Mouse (Mus musculus) G1E-ER4 (cell line): ENCODE results near the gene Ticam1. TPM values are rescaled to one million over a fixed set of nuclear protein-coding genes. Genes with fewer than 3 reads are reported as not detected.

Experiments used
- GATA1 ChIP-seq: IDR thresholded peaks from one replicate; pipeline ENCODE4 v1.8.0; 2012; ENCODE audit warnings: low read length, inconsistent platforms
- polyA plus RNA-seq: library from polyadenylated mRNA; stranded (reverse); fragments of >175 nt; gene quantifications from 2 replicates; pipeline ENCODE4 v1.2.3, GENCODE M21; 2012

The Ticam1 gene
- polyA plus RNA-seq, 1 experiment: 6.3 TPM

DNA sequence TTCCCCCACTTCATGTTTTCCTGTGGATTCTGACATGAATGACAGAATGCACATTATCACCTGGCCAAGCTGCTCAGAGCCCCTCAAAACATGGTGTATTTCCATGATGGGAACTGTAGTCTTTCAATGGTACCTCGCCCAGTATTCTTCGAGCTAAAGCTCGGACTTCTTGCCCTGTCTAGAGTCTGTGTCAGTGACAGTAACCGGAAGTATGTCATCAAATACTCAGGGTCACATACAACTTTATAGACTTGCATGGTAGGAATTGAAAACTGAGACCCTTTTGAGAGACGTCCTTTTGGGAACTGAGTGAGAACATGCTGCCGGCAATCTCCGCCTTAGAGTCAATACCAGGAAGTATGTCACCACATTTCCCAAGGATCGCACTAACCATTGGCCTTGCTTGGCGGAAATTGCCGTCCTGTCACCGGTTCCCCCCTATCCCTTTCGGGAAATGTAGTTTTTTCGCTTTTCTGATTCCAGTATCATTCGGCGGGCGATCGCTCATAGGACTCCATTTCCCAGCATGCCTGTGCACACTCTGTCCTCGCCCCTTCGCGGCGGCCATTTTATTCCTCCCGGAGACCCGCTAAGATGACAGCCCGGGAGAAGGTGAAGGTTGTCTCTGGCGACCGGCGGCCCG is 20.2 kb downstream of the Ticam1 start, which contains the start of gene Fem1a:
Fem1a (plus strand) TSS at position 572 of the 643 bp plus-strand sequence.
- TF ChIP-seq GATA1: no peak

DNA sequence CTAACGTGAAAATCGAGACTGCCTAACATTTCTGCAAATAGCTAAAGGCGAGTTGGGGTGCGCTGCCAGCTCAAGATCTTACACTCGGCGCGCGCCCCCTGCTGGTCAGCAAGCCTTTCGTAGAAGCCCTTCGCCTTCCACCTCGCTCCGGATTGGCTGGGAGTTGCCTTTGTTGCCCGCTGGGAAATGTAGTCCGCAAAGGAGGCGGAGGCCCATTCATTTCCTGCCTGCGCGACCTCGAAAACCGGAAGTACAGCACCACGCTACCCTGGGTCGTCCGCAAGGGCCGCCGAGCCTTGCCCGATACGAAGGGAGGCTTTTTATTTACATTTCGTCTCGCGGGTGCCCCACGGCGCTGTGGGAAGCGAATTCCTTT is 20.7 kb downstream of the Ticam1 start:
- TF ChIP-seq GATA1: no peak

- no peak for TF ChIP-seq GATA1
Observed at GRCm38 (mm10) chr17:56255429-56255828, 21.2 kb downstream of the Ticam1 start.

- no peak for TF ChIP-seq GATA1
Observed at GRCm38 (mm10) chr17:56254695-56255094, 21.9 kb downstream of the Ticam1 start.

DNA sequence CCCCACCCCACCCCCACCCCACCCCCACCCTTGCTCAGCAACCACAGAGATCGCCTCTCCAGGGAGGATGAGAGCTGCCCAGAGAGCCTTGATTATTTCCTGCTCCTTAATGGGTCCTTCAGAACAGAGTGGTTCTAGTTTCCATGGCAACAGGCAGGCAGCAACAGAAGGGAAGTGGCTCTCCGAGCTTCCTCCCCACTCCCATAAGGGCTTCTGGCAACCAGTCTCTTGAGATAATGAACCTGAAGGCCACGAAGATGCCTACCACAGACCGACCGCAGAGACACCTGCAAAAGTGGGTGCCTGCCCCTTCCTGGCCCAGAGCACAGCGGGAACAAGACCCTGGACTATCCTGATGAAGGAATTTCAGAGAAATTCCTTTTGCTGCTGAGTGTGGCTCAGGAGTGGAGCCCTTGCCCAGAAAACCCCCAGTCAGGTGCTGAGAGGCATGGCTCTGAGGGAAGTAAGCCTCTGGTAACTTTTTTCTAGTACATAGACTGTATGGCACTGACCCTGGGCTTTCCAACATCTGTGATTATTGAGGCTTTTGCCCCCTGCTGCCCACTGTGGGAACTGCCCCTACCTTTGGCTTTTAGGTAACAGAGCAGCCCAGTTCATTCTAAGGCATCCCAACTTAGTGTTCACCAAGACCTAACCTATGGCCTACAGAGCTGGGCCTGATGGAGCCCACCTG is 25.3 kb downstream of the Ticam1 start:
- no peak for TF ChIP-seq GATA1

DNA sequence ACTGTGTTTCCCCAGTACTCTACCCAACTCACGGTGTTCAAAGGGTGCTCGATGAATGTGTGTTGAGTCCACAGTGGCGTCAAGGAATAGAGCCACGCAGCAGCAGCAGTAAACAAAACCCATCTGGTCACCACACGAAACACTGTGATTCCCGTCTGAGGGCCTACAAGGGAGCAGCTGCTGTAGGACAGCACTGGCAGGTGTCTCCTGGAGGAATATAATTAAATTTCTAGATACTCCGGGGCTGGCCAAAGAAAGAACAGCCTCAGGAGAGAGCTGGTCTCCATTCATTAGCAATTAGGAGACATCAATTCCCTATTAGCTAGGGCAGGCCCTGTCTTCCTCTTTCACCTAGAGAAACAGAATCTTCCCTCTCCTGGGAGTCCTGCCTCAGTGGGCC is 31.0 kb downstream of the Ticam1 start:
- no peak for TF ChIP-seq GATA1

- no peak for TF ChIP-seq GATA1
Observed at GRCm38 (mm10) chr17:56241541-56242401, 34.8 kb downstream of the Ticam1 start.

GRCm38 (mm10) chr17:56233818-56234469 is 42.6 kb downstream of the Ticam1 start:
- no peak for TF ChIP-seq GATA1

DNA sequence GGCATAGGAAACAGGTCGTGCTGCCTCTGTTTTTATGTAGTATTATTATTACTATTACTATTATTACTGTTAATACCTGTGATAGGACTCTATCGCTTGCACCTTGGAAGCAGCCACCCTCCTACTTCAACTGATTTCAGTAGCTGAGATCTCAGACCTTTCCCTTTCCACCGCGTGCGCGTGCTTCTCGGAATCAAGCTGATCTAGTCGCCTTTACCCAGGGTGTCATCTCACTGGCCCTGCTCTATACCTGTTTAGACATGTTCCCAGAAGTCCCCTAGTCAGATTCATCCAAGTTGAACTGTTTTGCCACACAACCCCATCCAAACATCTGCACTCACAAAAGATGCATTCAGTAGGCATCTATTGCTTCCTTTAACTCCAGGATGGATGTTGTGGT is 43.2 kb downstream of the Ticam1 start:
- TF ChIP-seq GATA1: no peak

- TF ChIP-seq GATA1: no peak
Observed at GRCm38 (mm10) chr17:56229943-56230342, 46.6 kb downstream of the Ticam1 start.

- no peak for TF ChIP-seq GATA1
Observed at GRCm38 (mm10) chr17:56226566-56226965, 50.0 kb downstream of the Ticam1 start.

GRCm38 (mm10) chr17:56224916-56225315 is 51.7 kb downstream of the Ticam1 start:
- TF ChIP-seq GATA1: no peak

GRCm38 (mm10) chr17:56219805-56220204 is 56.8 kb downstream of the Ticam1 start:
- no peak for TF ChIP-seq GATA1

Other genes with a start within 250 kb of the Ticam1 start
- gene Sh3gl1, start 240.2 kb downstream of the Ticam1 start, polyA plus RNA-seq: 73.8 and 78.3 TPM in 2 replicates
- 95.0 and 102 TPM in 2 replicates for gene Chaf1a, start 236.3 kb downstream of the Ticam1 start, polyA plus RNA-seq
- gene Ubxn6, start 201.8 kb downstream of the Ticam1 start, polyA plus RNA-seq: 34.7 and 37.8 TPM in 2 replicates
- gene Hdgfl2, start 197.2 kb downstream of the Ticam1 start, polyA plus RNA-seq: 208 and 276 TPM in 2 replicates
- not detected in 2 replicates for gene Plin4, start 167.0 kb downstream of the Ticam1 start, polyA plus RNA-seq
- not detected in 2 replicates for gene Plin5, start 159.2 kb downstream of the Ticam1 start, polyA plus RNA-seq
- gene Lrg1, start 154.8 kb downstream of the Ticam1 start, polyA plus RNA-seq: not detected in 2 replicates
- gene Sema6b, start 136.4 kb downstream of the Ticam1 start, polyA plus RNA-seq: 0.70 and 0.81 TPM in 2 replicates
- gene Tnfaip8l1, start 114.3 kb downstream of the Ticam1 start, polyA plus RNA-seq: 0.81 and 1.2 TPM in 2 replicates
- gene Mydgf, start 92.9 kb downstream of the Ticam1 start, polyA plus RNA-seq: 36.2 and 42.7 TPM in 2 replicates
- 54.7 and 60.0 TPM in 2 replicates for gene Dpp9, start 57.9 kb downstream of the Ticam1 start, polyA plus RNA-seq
- 20.8 and 21.5 TPM in 2 replicates for gene Fem1a, start 20.0 kb downstream of the Ticam1 start, polyA plus RNA-seq
- 7.3 and 7.9 TPM in 2 replicates for gene Plin3, start 16.1 kb upstream of the Ticam1 start, polyA plus RNA-seq
- gene Arrdc5, start 23.5 kb upstream of the Ticam1 start, polyA plus RNA-seq: not detected in 2 replicates
- gene Uhrf1, start 26.5 kb upstream of the Ticam1 start, polyA plus RNA-seq: 122 and 123 TPM in 2 replicates
- gene Kdm4b, start 49.3 kb upstream of the Ticam1 start, polyA plus RNA-seq: 33.0 and 37.9 TPM in 2 replicates
- 40.9 and 48.5 TPM in 2 replicates for gene Ptprs, start 199.7 kb upstream of the Ticam1 start, polyA plus RNA-seq
- not detected in 2 replicates for gene Znrf4, start 235.6 kb upstream of the Ticam1 start, polyA plus RNA-seq